Mouse (Mus musculus) limb, embryonic 10.5 days (tissue): ENCODE data around the gene Sema6b. TPM values are rescaled to one million over a fixed set of nuclear protein-coding genes. Genes with fewer than 3 reads are reported as not detected.

Source experiments
- DNase-seq: peaks from one replicate; pipeline ENCODE4 v3.0.0-alpha.2; 2017; ENCODE audit warnings: low spot score
- H3K27ac ChIP-seq: fragments of 300-500 bp; sonication (generic); 2 replicates; pipeline ENCODE4 v1.5.1; 2016; ENCODE audit warnings: mild to moderate bottlenecking
- H3K27me3 ChIP-seq: fragments of 300-500 bp; sonication (generic); 2 replicates; pipeline ENCODE4 v1.6.1; 2016; ENCODE audit warnings: low read depth, mild to moderate bottlenecking; ENCODE audit not compliant: poor library complexity, severe bottlenecking
- H3K36me3 ChIP-seq: fragments of 300-500 bp; sonication (generic); 2 replicates; pipeline ENCODE4 v1.6.1; 2016; ENCODE audit warnings: mild to moderate bottlenecking, moderate library complexity
- H3K4me1 ChIP-seq: fragments of 300-500 bp; sonication (generic); 2 replicates; pipeline ENCODE4 v1.6.1; 2016
- H3K4me3 ChIP-seq: fragments of 300-500 bp; sonication (generic); 2 replicates; pipeline ENCODE4 v1.5.1; 2016; ENCODE audit warnings: mild to moderate bottlenecking, moderate library complexity
- H3K9me3 ChIP-seq: fragments of 300-500 bp; sonication (generic); replicated peaks from 2 replicates; pipeline ENCODE4 v1.6.1; 2016; ENCODE audit warnings: mild to moderate bottlenecking
- WGBS: fragments of 180-500 bp; shearing (Covaris S2); methylation state at CpG from one replicate; pipeline ENCODE4 v1.1.7; 2016; 5-methylcytosine and 5-hydroxymethylcytosine counted together
- polyA plus RNA-seq: library from polyadenylated mRNA; unstranded; fragments of >200 nt; fragmentation: Nextera tagmentation; extraction: Ambion mirVana; gene quantifications from 2 replicates; pipeline ENCODE4 v1.2.1, GENCODE M21; 2016

The Sema6b gene
- polyA plus RNA-seq, 1 experiment from 2014 or later, result 1.0 TPM

- peaks cover 80% of the 10 kb centered on the region for H3K27me3 ChIP-seq
Observed at GRCm38 (mm10) chr17:56137839-56138613, 2.1 kb downstream of the Sema6b start.

GRCm38 (mm10) chr17:56136558-56136957 is 3.6 kb downstream of the Sema6b start:
- WGBS, result 88% methylated on average over 7 of the region's 7 CpGs
- H3K4me1 ChIP-seq, result peaks cover 59% of the 10 kb centered on the region
- H3K27me3 ChIP-seq, result peaks cover 66% of the 10 kb centered on the region

More at GRCm38 (mm10) chr17:56137839-56138613, 2.1 kb downstream of the Sema6b start:
- peak overlapping the region; percentile 16; the same call in 1 of the 2 replicates for H3K4me3 ChIP-seq
- DNase-seq, result no peak
- H3K27ac ChIP-seq, result no peak overlapping the region
- WGBS, result 15% methylated on average over 25 of the region's 25 CpGs
- H3K9me3 ChIP-seq, result no peaks in the 10 kb centered on the region
- peaks cover 66% of the 10 kb centered on the region for H3K4me1 ChIP-seq
- H3K36me3 ChIP-seq, result no peaks in the 10 kb centered on the region

GRCm38 (mm10) chr17:56134463-56134971 is 5.6 kb downstream of the Sema6b start:
- Histone ChIP-seq H3K9me3 (no peaks in the 10 kb centered on the region; the same call in 1 of the 2 replicates), H3K4me3 (peak overlapping the region; percentile 44), H3K4me1 (peaks cover 43% of the 10 kb centered on the region), H3K27me3 (peaks cover 45% of the 10 kb centered on the region), H3K36me3 (no peaks in the 10 kb centered on the region), H3K27ac (peak overlapping the region; percentile 53; the same call in 1 of the 2 replicates)
- WGBS, result 2% methylated on average over 27 of the region's 27 CpGs
- peak; percentile 76 for DNase-seq

More at GRCm38 (mm10) chr17:56136558-56136957, 3.6 kb downstream of the Sema6b start:
- Histone ChIP-seq H3K27ac (no peak overlapping the region), H3K9me3 (no peaks in the 10 kb centered on the region), H3K36me3 (no peaks in the 10 kb centered on the region), H3K4me3 (no peak overlapping the region)
- no peak for DNase-seq

- peak overlapping the region; percentile 33; the same call in 1 of the 2 replicates for H3K27ac ChIP-seq
Observed at GRCm38 (mm10) chr17:56133457-56134363, 6.4 kb downstream of the Sema6b start.

GRCm38 (mm10) chr17:56132661-56133060 is 7.5 kb downstream of the Sema6b start:
- no peaks in the 10 kb centered on the region; the same call in 1 of the 2 replicates for H3K9me3 ChIP-seq
- no peak overlapping the region for H3K4me3 ChIP-seq
- no peak overlapping the region for H3K27ac ChIP-seq
- no peaks in the 10 kb centered on the region for H3K36me3 ChIP-seq
- H3K4me1 ChIP-seq, result peaks cover 28% of the 10 kb centered on the region
- peaks cover 27% of the 10 kb centered on the region for H3K27me3 ChIP-seq
- 5% methylated on average over 14 of the region's 14 CpGs for WGBS
- peak; percentile 75 for DNase-seq

More at GRCm38 (mm10) chr17:56133457-56134363, 6.4 kb downstream of the Sema6b start:
- H3K27me3 ChIP-seq, result peaks cover 37% of the 10 kb centered on the region
- H3K4me1 ChIP-seq, result peaks cover 39% of the 10 kb centered on the region
- DNase-seq, result peak; percentile 48
- H3K36me3 ChIP-seq, result no peaks in the 10 kb centered on the region
- WGBS, result 19% methylated on average over 20 of the region's 21 CpGs
- H3K4me3 ChIP-seq, result peak overlapping the region; percentile 44
- no peaks in the 10 kb centered on the region; the same call in 1 of the 2 replicates for H3K9me3 ChIP-seq

GRCm38 (mm10) chr17:56131814-56132213 is 8.3 kb downstream of the Sema6b start:
- peaks cover 21% of the 10 kb centered on the region for H3K27me3 ChIP-seq
- H3K4me3 ChIP-seq, result no peak overlapping the region
- H3K9me3 ChIP-seq, result no peaks in the 10 kb centered on the region; the same call in 1 of the 2 replicates
- H3K36me3 ChIP-seq, result no peaks in the 10 kb centered on the region
- H3K27ac ChIP-seq, result no peak overlapping the region
- 43% methylated on average over 7 of the region's 7 CpGs for WGBS
- peak; percentile 76 for DNase-seq
- H3K4me1 ChIP-seq, result peaks cover 23% of the 10 kb centered on the region

GRCm38 (mm10) chr17:56131136-56131535 is 9.0 kb downstream of the Sema6b start:
- Histone ChIP-seq H3K4me3 (no peak overlapping the region), H3K36me3 (no peaks in the 10 kb centered on the region), H3K27me3 (peaks cover 20% of the 10 kb centered on the region), H3K4me1 (peaks cover 23% of the 10 kb centered on the region), H3K9me3 (no peaks in the 10 kb centered on the region; the same call in 1 of the 2 replicates), H3K27ac (no peak overlapping the region)
- 93% methylated on average over 10 of the region's 10 CpGs for WGBS
- no peak for DNase-seq

- Histone ChIP-seq H3K36me3 (0 out of 2 replicates have a peak, but pooled peaks cover 2% of the 10 kb centered on the region), H3K27me3 (peaks cover 35% of the 10 kb centered on the region), H3K4me3 (no peak overlapping the region), H3K9me3 (no peaks in the 10 kb centered on the region; the same call in 1 of the 2 replicates), H3K4me1 (peaks cover 17% of the 10 kb centered on the region), H3K27ac (no peak overlapping the region)
- DNase-seq, result no peak
- WGBS, result 87% methylated on average over 15 of the region's 15 CpGs
Observed at GRCm38 (mm10) chr17:56128246-56128645, 11.9 kb downstream of the Sema6b start.

GRCm38 (mm10) chr17:56126175-56126574 is 14.0 kb downstream of the Sema6b start:
- H3K36me3 ChIP-seq, result 0 out of 2 replicates have a peak, but pooled peaks cover 4% of the 10 kb centered on the region
- H3K27me3 ChIP-seq, result peaks cover 56% of the 10 kb centered on the region
- 72% methylated on average over 11 of the region's 11 CpGs for WGBS

GRCm38 (mm10) chr17:56125276-56125630 is 14.9 kb downstream of the Sema6b start:
- peaks cover 65% of the 10 kb centered on the region for H3K27me3 ChIP-seq
- H3K36me3 ChIP-seq, result 0 out of 2 replicates have a peak, but pooled peaks cover 4% of the 10 kb centered on the region
- no peak for DNase-seq
- peaks cover 9% of the 10 kb centered on the region for H3K9me3 ChIP-seq
- peaks cover 18% of the 10 kb centered on the region for H3K4me1 ChIP-seq
- H3K27ac ChIP-seq, result no peak overlapping the region
- no peak overlapping the region for H3K4me3 ChIP-seq
- WGBS, result 83% methylated on average over 4 of the region's 4 CpGs

More at GRCm38 (mm10) chr17:56126175-56126574, 14.0 kb downstream of the Sema6b start:
- Histone ChIP-seq H3K4me1 (peaks cover 11% of the 10 kb centered on the region), H3K4me3 (no peak overlapping the region), H3K9me3 (peaks cover 9% of the 10 kb centered on the region), H3K27ac (no peak overlapping the region)
- DNase-seq, result no peak

GRCm38 (mm10) chr17:56124377-56125275 is 15.5 kb downstream of the Sema6b start:
- peaks cover 24% of the 10 kb centered on the region for H3K4me1 ChIP-seq
- 0 out of 2 replicates have a peak, but pooled peaks cover 4% of the 10 kb centered on the region for H3K36me3 ChIP-seq
- peaks cover 71% of the 10 kb centered on the region for H3K27me3 ChIP-seq
- H3K4me3 ChIP-seq, result peak overlapping the region; percentile 51
- 9% methylated on average over 59 of the region's 59 CpGs for WGBS
- H3K9me3 ChIP-seq, result peaks cover 9% of the 10 kb centered on the region
- DNase-seq, result peak; percentile 85
- H3K27ac ChIP-seq, result peak overlapping the region; percentile 76
